Mouse (Mus musculus) stomach, embryonic 15.5 days (tissue): ENCODE measurements around the gene Heyl. TPM values are rescaled to one million over a fixed set of nuclear protein-coding genes. Genes with fewer than 3 reads are reported as not detected.

Source experiments
- ATAC-seq: fragments of 200-750 bp; cut with Nextera tagmentation; 2 replicates; pipeline ENCODE4 v1.8.0; 2017; ENCODE audit warnings: low read depth, moderate number of reproducible peaks, moderate TSS enrichment; ENCODE audit not compliant: insufficient read depth, low FRiP score
- H3K27ac ChIP-seq: fragments of 300-500 bp; sonication (generic); 2 replicates; pipeline ENCODE4 v1.5.1; 2015; ENCODE audit warnings: mild to moderate bottlenecking, inconsistent platforms
- H3K27me3 ChIP-seq: fragments of 300-500 bp; sonication (generic); replicated peaks from 2 replicates; pipeline ENCODE4 v1.6.1; 2015; ENCODE audit warnings: inconsistent platforms
- H3K36me3 ChIP-seq: fragments of 300-500 bp; sonication (generic); 2 replicates; pipeline ENCODE4 v1.6.1; 2015; ENCODE audit warnings: inconsistent platforms
- H3K4me1 ChIP-seq: fragments of 300-500 bp; sonication (generic); 2 replicates; pipeline ENCODE4 v1.6.1; 2015; ENCODE audit warnings: inconsistent platforms
- H3K4me2 ChIP-seq: fragments of 300-500 bp; sonication (generic); 2 replicates; pipeline ENCODE4 v1.6.1; 2015; ENCODE audit warnings: mild to moderate bottlenecking, inconsistent platforms
- H3K4me3 ChIP-seq: fragments of 300-500 bp; sonication (generic); replicated peaks from 2 replicates; pipeline ENCODE4 v1.5.1; 2015; ENCODE audit warnings: inconsistent platforms
- H3K9ac ChIP-seq: fragments of 300-500 bp; sonication (generic); 2 replicates; pipeline ENCODE4 v1.6.1; 2015; ENCODE audit warnings: inconsistent platforms
- H3K9me3 ChIP-seq: fragments of 300-500 bp; sonication (generic); 2 replicates; pipeline ENCODE4 v1.6.1; 2016; ENCODE audit warnings: inconsistent platforms
- WGBS: fragments of 180-500 bp; shearing (Covaris S2); methylation state at CpG from one replicate; pipeline ENCODE4 v1.1.7; 2015; 5-methylcytosine and 5-hydroxymethylcytosine counted together
- polyA plus RNA-seq: library from polyadenylated mRNA; unstranded; fragments of >200 nt; fragmentation: Nextera tagmentation; extraction: Ambion mirVana; gene quantifications from 2 replicates; pipeline ENCODE4 v1.2.1, GENCODE M21; 2015

Heyl gene
- 14.1 and 18.9 TPM in 2 replicates for polyA plus RNA-seq

- Histone ChIP-seq H3K27me3 (no peaks in the 10 kb centered on the region; the same call in 1 of the 2 replicates), H3K4me2 (peak within 1 kb of the TSS; percentile 86)
These were observed at the start of gene Heyl for GRCm38 (mm10) chr4:123233492-123234084. Gene Heyl (plus strand): TSS chr4:123233556.

GRCm38 (mm10) chr4:123184816-123185215 lies 48.5 kb upstream of the Heyl start:
- no peak for ATAC-seq
- Histone ChIP-seq H3K27ac (no peak overlapping the region), H3K4me2 (no peak overlapping the region), H3K4me1 (peaks cover 21% of the 10 kb centered on the region), H3K9me3 (no peaks in the 10 kb centered on the region), H3K36me3 (no peaks in the 10 kb centered on the region), H3K9ac (no peak overlapping the region), H3K27me3 (peaks cover 51% of the 10 kb centered on the region), H3K4me3 (no peak overlapping the region)
- whole genome bisulfite sequencing, result 55% methylated on average over 3 of the region's 3 CpGs

More at GRCm38 (mm10) chr4:123233492-123234084, at the start of gene Heyl:
- ATAC-seq, result peak; percentile 77
- H3K4me3 ChIP-seq, result peak within 1 kb of the TSS; percentile 47
- peaks cover 7% of the 10 kb centered on the region; the same call in 1 of the 2 replicates for H3K4me1 ChIP-seq
- WGBS, result 3% methylated on average over 51 of the region's 52 CpGs
- peak within 1 kb of the TSS; percentile 38; the same call in 1 of the 2 replicates for H3K9ac ChIP-seq
- no peaks in the 10 kb centered on the region for H3K9me3 ChIP-seq
- no peaks in the 10 kb centered on the region for H3K36me3 ChIP-seq
- H3K27ac ChIP-seq, result peak within 1 kb of the TSS; percentile 54; the same call in 1 of the 2 replicates

- Histone ChIP-seq H3K4me2 (no peak overlapping the region), H3K4me1 (no peaks in the 10 kb centered on the region), H3K27me3 (no peaks in the 10 kb centered on the region), H3K4me3 (no peak overlapping the region), H3K36me3 (no peaks in the 10 kb centered on the region), H3K9me3 (no peaks in the 10 kb centered on the region), H3K27ac (no peak overlapping the region), H3K9ac (no peak overlapping the region)
- no peak for ATAC-seq
- 83% methylated on average over 11 of the region's 11 CpGs for WGBS
These were observed 41.0 kb upstream of the Heyl start for GRCm38 (mm10) chr4:123192336-123192735.

- Histone ChIP-seq H3K9me3 (no peaks in the 10 kb centered on the region), H3K36me3 (no peaks in the 10 kb centered on the region), H3K9ac (no peak overlapping the region), H3K4me1 (no peaks in the 10 kb centered on the region), H3K4me2 (no peak overlapping the region), H3K27me3 (no peaks in the 10 kb centered on the region), H3K4me3 (no peak overlapping the region), H3K27ac (no peak overlapping the region)
- ATAC-seq, result no peak
- 84% methylated on average over 11 of the region's 11 CpGs for WGBS
These were observed 39.6 kb upstream of the Heyl start for GRCm38 (mm10) chr4:123193791-123194190.

- Histone ChIP-seq H3K36me3 (no peaks in the 10 kb centered on the region), H3K4me2 (no peak overlapping the region), H3K4me3 (no peak overlapping the region), H3K27me3 (peaks cover 8% of the 10 kb centered on the region), H3K9ac (no peak overlapping the region), H3K27ac (no peak overlapping the region), H3K9me3 (no peaks in the 10 kb centered on the region), H3K4me1 (peaks cover 9% of the 10 kb centered on the region)
- no peak for ATAC-seq
- 50% methylated on average over 6 of the region's 6 CpGs for WGBS
These were observed 36.7 kb upstream of the Heyl start for GRCm38 (mm10) chr4:123196695-123197094.

- Histone ChIP-seq H3K9me3 (no peaks in the 10 kb centered on the region), H3K36me3 (no peaks in the 10 kb centered on the region), H3K27ac (no peak overlapping the region), H3K4me2 (peak overlapping the region; percentile 80), H3K4me1 (peaks cover 12% of the 10 kb centered on the region), H3K4me3 (peak overlapping the region; percentile 39), H3K9ac (no peak overlapping the region), H3K27me3 (peaks cover 20% of the 10 kb centered on the region)
- 3% methylated on average over 15 of the region's 15 CpGs for WGBS
- no peak for ATAC-seq
These were observed 32.6 kb upstream of the Heyl start for GRCm38 (mm10) chr4:123200771-123201185.

GRCm38 (mm10) chr4:123201186-123202093 lies 31.9 kb upstream of the Heyl start, which contains the start of gene Nt5c1a:
Gene Nt5c1a (plus strand): TSS chr4:123201504.
- no peaks in the 10 kb centered on the region for H3K9me3 ChIP-seq
- peaks cover 12% of the 10 kb centered on the region for H3K4me1 ChIP-seq
- H3K27ac ChIP-seq, result no peak within 1 kb of the TSS
- ATAC-seq, result no peak; the same call in 1 of the 2 replicates
- H3K4me3 ChIP-seq, result peak within 1 kb of the TSS; percentile 39
- H3K27me3 ChIP-seq, result peaks cover 20% of the 10 kb centered on the region
- no peak within 1 kb of the TSS for H3K9ac ChIP-seq
- H3K4me2 ChIP-seq, result peak within 1 kb of the TSS; percentile 80
- WGBS, result 2% methylated on average over 58 of the region's 58 CpGs
- H3K36me3 ChIP-seq, result no peaks in the 10 kb centered on the region

GRCm38 (mm10) chr4:123202094-123202420 lies 31.3 kb upstream of the Heyl start:
- WGBS, result 21% methylated on average over 8 of the region's 8 CpGs
- Histone ChIP-seq H3K4me2 (peak overlapping the region; percentile 80), H3K27me3 (peaks cover 20% of the 10 kb centered on the region), H3K9ac (no peak overlapping the region), H3K27ac (no peak overlapping the region), H3K36me3 (no peaks in the 10 kb centered on the region), H3K4me1 (peaks cover 12% of the 10 kb centered on the region), H3K4me3 (peak overlapping the region; percentile 39; the same call in 1 of the 2 replicates), H3K9me3 (no peaks in the 10 kb centered on the region)
- no peak for ATAC-seq

- H3K27ac ChIP-seq, result no peak overlapping the region
- no peak for ATAC-seq
- H3K9ac ChIP-seq, result no peak overlapping the region
- 72% methylated on average over 5 of the region's 5 CpGs for WGBS
- no peaks in the 10 kb centered on the region for H3K4me1 ChIP-seq
- no peaks in the 10 kb centered on the region for H3K36me3 ChIP-seq
- H3K27me3 ChIP-seq, result peaks cover 5% of the 10 kb centered on the region; the same call in 1 of the 2 replicates
- no peak overlapping the region for H3K4me2 ChIP-seq
- H3K4me3 ChIP-seq, result no peak overlapping the region
- H3K9me3 ChIP-seq, result no peaks in the 10 kb centered on the region
These were observed 26.0 kb upstream of the Heyl start for GRCm38 (mm10) chr4:123207337-123207736.

GRCm38 (mm10) chr4:123210996-123211395 lies 22.4 kb upstream of the Heyl start:
- H3K4me3 ChIP-seq, result no peak overlapping the region
- 58% methylated on average over 8 of the region's 8 CpGs for WGBS

GRCm38 (mm10) chr4:123211453-123211852 lies 21.9 kb upstream of the Heyl start:
- Histone ChIP-seq H3K27ac (no peak overlapping the region), H3K36me3 (no peaks in the 10 kb centered on the region), H3K4me2 (no peak overlapping the region), H3K9ac (no peak overlapping the region), H3K27me3 (no peaks in the 10 kb centered on the region; the same call in 1 of the 2 replicates), H3K9me3 (no peaks in the 10 kb centered on the region), H3K4me1 (no peaks in the 10 kb centered on the region), H3K4me3 (no peak overlapping the region)
- whole genome bisulfite sequencing, result 50% methylated on average over 5 of the region's 5 CpGs
- no peak for ATAC-seq

More at GRCm38 (mm10) chr4:123210996-123211395, 22.4 kb upstream of the Heyl start:
- Histone ChIP-seq H3K4me1 (no peaks in the 10 kb centered on the region), H3K9ac (no peak overlapping the region), H3K27ac (no peak overlapping the region), H3K9me3 (no peaks in the 10 kb centered on the region), H3K36me3 (no peaks in the 10 kb centered on the region), H3K4me2 (no peak overlapping the region), H3K27me3 (no peaks in the 10 kb centered on the region; the same call in 1 of the 2 replicates)
- no peak for ATAC-seq

GRCm38 (mm10) chr4:123212330-123212729 lies 21.0 kb upstream of the Heyl start:
- Histone ChIP-seq H3K27ac (no peak overlapping the region), H3K36me3 (no peaks in the 10 kb centered on the region), H3K4me1 (no peaks in the 10 kb centered on the region), H3K9me3 (no peaks in the 10 kb centered on the region), H3K9ac (no peak overlapping the region), H3K27me3 (no peaks in the 10 kb centered on the region; the same call in 1 of the 2 replicates), H3K4me3 (no peak overlapping the region), H3K4me2 (no peak overlapping the region)
- no peak for ATAC-seq
- 53% methylated on average over 2 of the region's 2 CpGs for WGBS
